Mouse (Mus musculus) liver, adult 2 months (tissue): ENCODE data around the gene Os9. TPM values are rescaled to one million over a fixed set of nuclear protein-coding genes. Genes with fewer than 3 reads are reported as not detected.

Source experiments
- DNase-seq: peaks from one replicate; pipeline ENCODE4 v3.0.0-alpha.2; 2011; ENCODE audit warnings: low read depth, low spot score; ENCODE audit errors: extremely low read depth
- H3K27ac ChIP-seq: fragments of 200-500 bp; replicated peaks from 2 replicates; pipeline ENCODE4 v1.5.1; 2012; ENCODE audit warnings: low read depth, mild to moderate bottlenecking, control low read depth, inconsistent platforms, low read length; ENCODE audit not compliant: insufficient read depth
- H3K27me3 ChIP-seq: fragments of 200-500 bp; 2 replicates; pipeline ENCODE4 v1.6.1; 2012; ENCODE audit warnings: mild to moderate bottlenecking, moderate library complexity, low read length, inconsistent platforms; ENCODE audit not compliant: control insufficient read depth, insufficient read depth
- H3K36me3 ChIP-seq: fragments of 200-500 bp; 2 replicates; pipeline ENCODE4 v1.6.1; 2012; ENCODE audit warnings: low read length, inconsistent platforms; ENCODE audit not compliant: control insufficient read depth, insufficient read depth
- H3K4me1 ChIP-seq: fragments of 200-500 bp; 2 replicates; pipeline ENCODE4 v1.6.1; 2011; ENCODE audit warnings: low read length; ENCODE audit not compliant: control insufficient read depth, insufficient read depth
- H3K4me3 ChIP-seq: fragments of 200-500 bp; 2 replicates; pipeline ENCODE4 v1.5.1; 2011; ENCODE audit warnings: low read depth, mild to moderate bottlenecking, control low read depth, low read length, moderate library complexity; ENCODE audit not compliant: insufficient read depth
- H3K79me2 ChIP-seq: fragments of 200-500 bp; 2 replicates; pipeline ENCODE4 v1.6.1; 2012; ENCODE audit warnings: inconsistent platforms, mild to moderate bottlenecking, low read length, moderate library complexity; ENCODE audit not compliant: control insufficient read depth, insufficient read depth
- H3K9ac ChIP-seq: fragments of 200-500 bp; 2 replicates; pipeline ENCODE4 v1.6.1; 2012; ENCODE audit warnings: low read depth, mild to moderate bottlenecking, control low read depth, inconsistent platforms, low read length
- CTCF ChIP-seq: fragments of 200-500 bp; IDR thresholded peaks from 2 replicates; pipeline ENCODE4 v1.5.1; 2011; ENCODE audit warnings: low read depth, low read length, control low read depth
- POLR2A ChIP-seq: fragments of 200-500 bp; IDR thresholded peaks from 2 replicates; pipeline ENCODE4 v1.6.1; 2011; ENCODE audit warnings: low read length, control low read depth; ENCODE audit not compliant: insufficient read depth; ENCODE audit errors: extremely low read depth
- WGBS: fragments of 180-500 bp; shearing (Covaris S2); methylation state at CpG from one replicate; pipeline ENCODE4 v1.1.7; 2018; 5-methylcytosine and 5-hydroxymethylcytosine counted together
- polyA plus RNA-seq: library from polyadenylated mRNA; depleted of rRNA; stranded (reverse); fragments of >200 nt; gene quantifications from 2 replicates; pipeline ENCODE4 v1.2.3, GENCODE M21; 2012; rRNA removed
- total RNA-seq: library from RNA; depleted of rRNA; stranded (reverse); fragments of >200 nt; gene quantifications from 2 replicates; pipeline ENCODE4 v1.2.3, GENCODE M21; 2014; rRNA removed

Os9 gene
- 130 TPM in 2 replicates for total RNA-seq
- polyA plus RNA-seq = 128 and 130 TPM in 2 replicates

GRCm38 (mm10) chr10:127121066-127121477 lies at the start of gene Os9:
TSS of gene Os9 (minus strand) at chr10:127121131.
- under 1% methylated on average over 19 of the region's 19 CpGs for WGBS
- peak within 1 kb of the TSS; percentile 64 for H3K4me3 ChIP-seq
- H3K79me2 ChIP-seq = 0 out of 2 replicates have a peak, but pooled peaks cover 3% of the 10 kb centered on the region
- peak within 1 kb of the TSS; percentile 66 for H3K9ac ChIP-seq
- peaks cover 6% of the 10 kb centered on the region; the same call in 1 of the 2 replicates for H3K36me3 ChIP-seq
- H3K4me1 ChIP-seq = peaks cover 8% of the 10 kb centered on the region; the same call in 1 of the 2 replicates
- H3K27ac ChIP-seq = peak within 1 kb of the TSS; percentile 32
- peak; percentile 84 for TF ChIP-seq POLR2A
- TF ChIP-seq CTCF = no peak
- peak; percentile 95 for DNase-seq
- no peaks in the 10 kb centered on the region for H3K27me3 ChIP-seq

- H3K4me3 ChIP-seq = no peak overlapping the region
- no peak overlapping the region for H3K9ac ChIP-seq
- H3K79me2 ChIP-seq = peaks cover 10% of the 10 kb centered on the region; the same call in 1 of the 2 replicates
- TF ChIP-seq CTCF (no peak), POLR2A (no peak)
- H3K27me3 ChIP-seq = no peaks in the 10 kb centered on the region
- 79% methylated on average over 22 of the region's 22 CpGs for WGBS
- H3K36me3 ChIP-seq = peaks cover 8% of the 10 kb centered on the region; the same call in 1 of the 2 replicates
- no peak for DNase-seq
- H3K4me1 ChIP-seq = peaks cover 14% of the 10 kb centered on the region
- H3K27ac ChIP-seq = no peak overlapping the region
These were observed 49.1 kb upstream of the Os9 start for GRCm38 (mm10) chr10:127170002-127170401.

- 11% methylated on average over 10 of the region's 10 CpGs for WGBS
- Histone ChIP-seq H3K27me3 (no peaks in the 10 kb centered on the region), H3K4me1 (peaks cover 17% of the 10 kb centered on the region), H3K9ac (peak overlapping the region; percentile 95), H3K4me3 (peak overlapping the region; percentile 2; the same call in 1 of the 2 replicates), H3K27ac (peak overlapping the region; percentile 98), H3K36me3 (peaks cover 8% of the 10 kb centered on the region; the same call in 1 of the 2 replicates), H3K79me2 (peaks cover 10% of the 10 kb centered on the region; the same call in 1 of the 2 replicates)
- DNase-seq = peak; percentile 97
- TF ChIP-seq CTCF (no peak), POLR2A (0 out of 2 replicates have a peak, but pooled peaks have one; percentile 31)
These were observed 46.8 kb upstream of the Os9 start for GRCm38 (mm10) chr10:127167614-127168192.

GRCm38 (mm10) chr10:127166771-127167613 lies 46.1 kb upstream of the Os9 start:
- TF ChIP-seq CTCF = no peak
- Histone ChIP-seq H3K27ac (peak overlapping the region; percentile 98), H3K4me3 (peak overlapping the region; percentile 84), H3K4me1 (peaks cover 17% of the 10 kb centered on the region), H3K79me2 (peaks cover 10% of the 10 kb centered on the region; the same call in 1 of the 2 replicates), H3K36me3 (peaks cover 7% of the 10 kb centered on the region; the same call in 1 of the 2 replicates), H3K27me3 (no peaks in the 10 kb centered on the region), H3K9ac (peak overlapping the region; percentile 95)
- 9% methylated on average over 15 of the region's 15 CpGs for WGBS
- DNase-seq = no peak

- H3K79me2 ChIP-seq = peaks cover 10% of the 10 kb centered on the region; the same call in 1 of the 2 replicates
- H3K4me1 ChIP-seq = peaks cover 17% of the 10 kb centered on the region
- peak overlapping the region; percentile 84 for H3K4me3 ChIP-seq
- peak overlapping the region; percentile 95 for H3K9ac ChIP-seq
- WGBS = 3% methylated on average over 11 of the region's 11 CpGs
- TF ChIP-seq POLR2A (no peak), CTCF (no peak)
- H3K27me3 ChIP-seq = no peaks in the 10 kb centered on the region
- peaks cover 3% of the 10 kb centered on the region; the same call in 1 of the 2 replicates for H3K36me3 ChIP-seq
- peak overlapping the region; percentile 98 for H3K27ac ChIP-seq
- DNase-seq = peak; percentile 61
These were observed 45.4 kb upstream of the Os9 start for GRCm38 (mm10) chr10:127166404-127166715.
